Mouse (Mus musculus) urinary bladder, postnatal 4 days (tissue): ENCODE results near the gene Timm13.

ENCODE experiments used
- DNase-seq, 2 experiments: peaks; one replicate each; pipeline ENCODE4 v3.0.0; 2021 to 2022; ENCODE audit warnings: low spot score in 2 of 2

Timm13 gene

DNA sequence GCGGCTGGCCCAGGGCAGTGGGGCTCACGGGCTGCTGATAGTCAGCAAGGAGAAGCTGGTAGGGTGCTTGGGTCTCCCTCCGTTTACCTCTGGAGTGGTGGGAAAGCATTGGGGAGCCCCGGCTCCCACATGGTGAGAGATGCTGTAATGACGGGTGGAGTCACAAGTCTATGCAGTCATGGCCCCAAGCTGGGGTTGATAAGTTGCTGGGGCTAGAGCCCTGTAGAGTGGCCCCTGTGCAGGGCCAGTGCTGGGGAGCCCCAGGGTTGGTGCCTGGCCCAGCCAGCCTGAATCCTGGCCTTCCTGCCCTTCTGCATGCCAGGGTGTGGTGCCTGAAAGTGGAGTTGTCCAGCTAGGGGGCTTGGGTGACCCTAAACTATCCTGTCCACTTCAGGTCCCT is 38.5 kb downstream of the Timm13 start:
- DNase-seq, result no peak

- no peak for DNase-seq
Measured at GRCm38 (mm10) chr10:80858350-80858935, 42.3 kb downstream of the Timm13 start.

DNA sequence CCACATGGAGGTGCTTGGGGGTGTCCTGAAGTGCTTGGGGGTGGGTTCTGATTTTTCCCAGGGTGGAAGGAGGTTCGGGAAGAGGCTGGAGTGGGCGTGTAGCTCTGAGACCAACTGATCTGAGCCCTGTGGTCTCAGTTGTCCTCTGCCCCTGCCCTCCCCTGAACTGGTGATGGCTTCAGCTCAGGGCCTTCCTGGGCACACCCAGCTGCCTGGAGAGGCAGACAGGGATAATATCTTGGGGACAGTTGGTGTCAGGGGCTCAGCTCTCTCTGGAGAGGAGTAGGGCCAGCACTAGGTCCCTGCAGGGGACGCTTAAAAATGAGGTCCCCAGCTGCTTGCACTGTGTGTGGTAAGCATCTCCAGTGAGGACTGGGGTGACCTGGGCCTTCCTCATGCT is 42.9 kb downstream of the Timm13 start:
- no peak for DNase-seq

GRCm38 (mm10) chr10:80857386-80857785 is 43.4 kb downstream of the Timm13 start:
- DNase-seq, result no peak

DNA sequence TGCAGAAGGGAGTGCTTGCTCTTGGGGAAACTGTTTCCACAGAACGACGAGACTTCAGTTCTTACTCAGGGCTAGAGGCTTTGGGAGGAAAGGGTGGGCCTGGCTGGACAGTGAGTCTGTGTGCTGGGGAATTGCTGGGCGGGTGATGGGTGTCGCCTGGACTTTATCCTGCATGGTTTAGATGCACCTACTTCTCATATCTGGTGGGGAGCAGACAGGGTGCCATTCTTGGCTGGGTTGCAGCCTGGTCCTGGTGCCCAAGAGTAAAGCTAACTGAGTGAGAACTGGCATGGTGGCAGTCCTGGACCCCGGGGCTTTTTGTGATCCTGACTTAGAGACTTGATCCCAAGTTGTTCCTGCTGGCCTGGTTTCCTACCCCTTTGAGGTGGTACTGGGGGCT is 43.9 kb downstream of the Timm13 start:
- DNase-seq, result no peak

- DNase-seq, result no peak
Measured at GRCm38 (mm10) chr10:80856267-80856666, 44.5 kb downstream of the Timm13 start.

- no peak for DNase-seq
Measured at GRCm38 (mm10) chr10:80855749-80856073, 45.1 kb downstream of the Timm13 start.

GRCm38 (mm10) chr10:80854913-80855748 is 45.6 kb downstream of the Timm13 start, which contains the start of the genes Lsm7 and Sppl2b:
Gene Lsm7 (minus strand): TSS chr10:80855209.
Gene Sppl2b (plus strand): TSS chr10:80855275.
- DNase-seq, result peak; percentile 97
